Mouse (Mus musculus) cerebellum, adult 2 months (tissue): ENCODE results near the gene Gnb1l.

Experiments used
- CTCF ChIP-seq: fragments of 200-500 bp; IDR thresholded peaks from 2 replicates; pipeline ENCODE4 v1.5.1; 2011; ENCODE audit warnings: low read depth, mild to moderate bottlenecking, control low read depth, low read length, moderate library complexity, borderline replicate concordance; ENCODE audit not compliant: insufficient read depth
- POLR2A ChIP-seq: fragments of 200-500 bp; IDR thresholded peaks from 2 replicates; pipeline ENCODE4 v1.6.1; 2011; ENCODE audit warnings: low read length, control low read depth, borderline replicate concordance; ENCODE audit not compliant: insufficient read depth

DNA sequence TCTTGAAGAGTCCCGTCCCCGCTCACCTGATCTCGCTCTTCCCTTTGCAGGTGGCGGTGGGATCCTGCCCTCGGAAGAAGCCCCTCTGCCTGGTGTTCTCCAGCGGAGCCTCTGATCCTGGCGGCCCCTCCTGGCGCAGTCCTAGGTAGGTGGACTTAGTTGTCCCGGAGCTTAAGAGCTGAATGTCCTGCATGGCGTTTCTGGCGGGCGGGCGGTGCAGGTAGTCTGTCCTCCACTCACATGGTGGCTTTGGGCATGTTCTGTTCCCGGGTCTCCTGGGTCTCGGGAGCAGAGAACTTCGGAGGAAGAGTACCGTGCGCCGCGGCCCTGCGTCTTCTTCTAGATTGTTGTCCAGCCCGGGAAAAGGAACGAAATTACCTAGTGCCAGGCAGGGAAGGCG lies 483 bp downstream of the Gnb1l start:
- TF ChIP-seq CTCF (no peak), POLR2A (no peak)
